Comparison of ENCODE assay signal across 28 mouse cellular contexts in genomic region chr9:117085706-117086105, GRCm38 (mm10).
"Had no signal": no experiment of that assay in that cellular context is flagged by ENCODE, and none has a peak within 500 bp of the region (broad histone marks: within the 10 kb centered on the region; RNA-seq: fewer than 3 reads in every experiment).

No protein-coding gene starts in this region.

- H3K4me1 ChIP-seq: embryonic facial prominence, embryonic 10.5 days; forebrain, embryonic 10.5 days; forebrain, embryonic 12.5 days; forebrain, embryonic 13.5 days had no signal

- H3K9me3 ChIP-seq: embryonic facial prominence, embryonic 10.5 days; embryonic facial prominence, embryonic 12.5 days; embryonic facial prominence, embryonic 13.5 days; embryonic facial prominence, embryonic 15.5 days; forebrain, embryonic 10.5 days; forebrain, embryonic 12.5 days; forebrain, embryonic 13.5 days; forebrain, embryonic 15.5 days had no signal

- DNase-seq: cerebellum, adult 2 months; cerebellum, adult 8-10 months; cerebellum, adult 9-10 months; cerebellum, adult 9-11 months; cerebellum, postnatal 10 days; cerebellum, postnatal 14 days; cerebellum, postnatal 25 days; cerebellum, postnatal 36 days; embryo, embryonic 11 days; forebrain, postnatal 0 days; gastrocnemius, adult 2 months; gastrocnemius, postnatal 10 days; gastrocnemius, postnatal 14 days; gastrocnemius, postnatal 25 days; gastrocnemius, postnatal 36 days; heart, adult 18-20 months; heart, adult 2 months had no signal

- H3K4me2 ChIP-seq: embryonic facial prominence, embryonic 12.5 days; embryonic facial prominence, embryonic 13.5 days; embryonic facial prominence, embryonic 15.5 days; forebrain, embryonic 12.5 days; forebrain, embryonic 13.5 days; forebrain, embryonic 15.5 days had no signal

- H3K9ac ChIP-seq: embryonic facial prominence, embryonic 12.5 days; embryonic facial prominence, embryonic 13.5 days; embryonic facial prominence, embryonic 15.5 days; forebrain, embryonic 12.5 days; forebrain, embryonic 13.5 days; forebrain, embryonic 15.5 days; forebrain, postnatal 0 days had no signal

- ATAC-seq: forebrain, embryonic 13.5 days; forebrain, embryonic 14.5 days; forebrain, embryonic 15.5 days; forebrain, embryonic 16.5 days; forebrain, postnatal 0 days had no signal

- H3K4me3 ChIP-seq: embryonic facial prominence, embryonic 10.5 days; embryonic facial prominence, embryonic 12.5 days; embryonic facial prominence, embryonic 13.5 days; embryonic facial prominence, embryonic 15.5 days; erythroblast, embryonic 14.5 days; forebrain, embryonic 10.5 days; forebrain, embryonic 12.5 days; forebrain, embryonic 13.5 days; forebrain, embryonic 15.5 days; gastrocnemius, adult 2 months; heart, adult 2 months had no signal

- H3K36me3 ChIP-seq: embryonic facial prominence, embryonic 12.5 days; embryonic facial prominence, embryonic 15.5 days; forebrain, embryonic 10.5 days; forebrain, embryonic 12.5 days; forebrain, embryonic 15.5 days had no signal

- H3K27ac ChIP-seq: embryonic facial prominence, embryonic 10.5 days; embryonic facial prominence, embryonic 12.5 days; embryonic facial prominence, embryonic 13.5 days; embryonic facial prominence, embryonic 15.5 days; forebrain, embryonic 10.5 days; forebrain, embryonic 12.5 days; forebrain, embryonic 13.5 days; forebrain, embryonic 15.5 days; gastrocnemius, adult 2 months; heart, adult 2 months had no signal

- H3K27me3 ChIP-seq: embryonic facial prominence, embryonic 12.5 days; embryonic facial prominence, embryonic 13.5 days; embryonic facial prominence, embryonic 15.5 days; forebrain, embryonic 12.5 days; forebrain, embryonic 13.5 days; forebrain, embryonic 15.5 days had no signal
